Mouse (Mus musculus) liver (tissue): ENCODE measurements around the gene Cyp2b13.
"Not testable (repeated sequence)": the region's sequence is repeated elsewhere in the genome, so short reads cannot be mapped to it uniquely, and the experiment has no call there.

Source experiments
- DNase-seq: peaks from one replicate; pipeline ENCODE4 v3.0.0-alpha.2; 2020; ENCODE audit warnings: mixed read lengths

Gene Cyp2b13

GRCm38 (mm10) chr7:26061197-26061596 is at the start of gene Cyp2b13:
Gene Cyp2b13, plus strand, starts transcription at chr7:26061497.
- DNase-seq, result not testable (repeated sequence)

- DNase-seq, result not testable (repeated sequence)
These were observed 41.4 kb upstream of the Cyp2b13 start for GRCm38 (mm10) chr7:26019814-26020332.

GRCm38 (mm10) chr7:26054885-26055630 is 6.2 kb upstream of the Cyp2b13 start:
- DNase-seq, result not testable (repeated sequence)

- peak; percentile 8 for DNase-seq
These were observed 10.4 kb downstream of the Cyp2b13 start for GRCm38 (mm10) chr7:26071677-26072076.

GRCm38 (mm10) chr7:26082595-26082994 is 21.3 kb downstream of the Cyp2b13 start:
- no peak for DNase-seq

- DNase-seq, result no peak
These were observed 26.1 kb downstream of the Cyp2b13 start for GRCm38 (mm10) chr7:26087391-26087790.

- not testable (repeated sequence) for DNase-seq
These were observed 27.3 kb downstream of the Cyp2b13 start for GRCm38 (mm10) chr7:26088578-26088977.

GRCm38 (mm10) chr7:26139623-26140022 is 78.3 kb downstream of the Cyp2b13 start:
- not testable (repeated sequence) for DNase-seq

GRCm38 (mm10) chr7:26143657-26144056 is 82.4 kb downstream of the Cyp2b13 start:
- not testable (repeated sequence) for DNase-seq
